Mouse (Mus musculus): ENCODE measurements around the gene Nxpe4.

GRCm38 (mm10) chr9:48374357-48374756 lies 212.5 kb downstream of the Nxpe4 start:
- TF ChIP-seq CTCF (IDR thresholded peaks at IDR 0.05; ENCODE audit: borderline replicate concordance, control insufficient read depth, extremely low read depth, insufficient read depth, low read length, poor library complexity) (no peak), POLR2A (IDR thresholded peaks at IDR 0.05; ENCODE audit: control insufficient read depth, extremely low read depth, insufficient read depth, low read length, poor library complexity) (no peak)

Measured in thymus, adult 2 months (tissue).